Mouse (Mus musculus): ENCODE results near the gene Gm45717. TPM values are rescaled to one million over a fixed set of nuclear protein-coding genes. Genes with fewer than 3 reads are reported as not detected.
"Not testable (repeated sequence)": the region's sequence is repeated elsewhere in the genome, so short reads cannot be mapped to it uniquely, and the experiment has no call there.

Gene Gm45717
- total and polyA plus RNA-seq, 3 experiments, result not detected

DNA sequence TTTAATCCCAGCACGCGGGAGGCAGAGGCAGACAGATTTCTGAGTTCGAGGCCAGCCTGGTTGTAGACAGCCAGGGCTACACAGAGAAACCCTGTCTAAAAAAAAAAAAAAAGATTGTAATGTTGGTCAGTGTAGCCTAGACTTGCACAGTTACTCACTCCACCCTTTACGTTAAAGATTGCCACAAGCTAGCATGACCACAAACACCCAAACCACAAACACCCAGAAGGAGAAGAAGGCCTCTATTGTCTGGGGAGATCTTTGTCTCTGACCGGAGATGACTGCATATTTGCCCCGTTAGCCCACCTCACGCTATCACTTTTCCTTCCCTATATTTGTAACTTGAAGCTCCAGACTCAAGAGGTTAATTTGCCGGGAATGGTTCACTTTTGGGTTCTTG, 26.0 kb upstream of the Gm45717 start:
- no peak for DNase-seq
- H3K4me3 ChIP-seq, result no peak overlapping the region
- no peak for TF ChIP-seq POLR2A (IDR thresholded peaks at IDR 0.05; ENCODE audit: insufficient read depth, low read depth, low read length)
- TF ChIP-seq EP300 (IDR thresholded peaks at IDR 0.05; ENCODE audit: insufficient read depth, low read depth, low read length), result no peak
- no peak for TF ChIP-seq CTCF (IDR thresholded peaks at IDR 0.05)
- intact Hi-C loops (cut with DNase I), result no loop called here
- no peaks in the 10 kb centered on the region for H3K4me1 ChIP-seq (ENCODE audit: control insufficient read depth, insufficient read depth, low read length)
- H3K79me2 ChIP-seq (replicated peaks; ENCODE audit: control insufficient read depth, insufficient read depth, low read length), result no peaks in the 10 kb centered on the region
- no peak overlapping the region for H3K9ac ChIP-seq (ENCODE audit: low read depth, low read length)
- H3K36me3 ChIP-seq (ENCODE audit: control insufficient read depth, insufficient read depth, low read length), result no peaks in the 10 kb centered on the region
- H3K27ac ChIP-seq, result no peak overlapping the region
- no peaks in the 10 kb centered on the region for H3K27me3 ChIP-seq (ENCODE audit: control insufficient read depth, insufficient read depth, low read length)
- WGBS, result 80% methylated on average over 8 of the region's 8 CpGs

DNA sequence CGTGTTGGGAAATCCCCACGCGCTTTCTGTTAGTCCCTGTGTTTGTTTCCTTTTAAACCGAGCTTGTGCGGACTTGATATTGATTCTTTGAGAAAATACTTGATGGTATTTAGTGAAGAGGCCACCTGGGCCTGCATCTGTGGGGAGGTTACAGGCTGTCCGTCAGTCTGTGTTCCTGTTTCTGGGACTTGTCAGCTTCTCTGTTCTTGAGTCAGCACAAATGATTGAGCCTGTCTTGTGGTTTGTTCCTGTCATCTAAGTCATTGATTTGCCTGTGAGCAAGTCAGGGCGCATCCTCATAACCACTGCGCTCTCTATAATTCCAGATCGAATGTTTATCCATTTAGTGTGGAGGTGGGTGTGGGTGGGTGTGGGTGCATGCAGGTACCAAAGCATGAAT, 21.0 kb upstream of the Gm45717 start:
- intact Hi-C loops (cut with DNase I); H3K9ac ChIP-seq (ENCODE audit: low read depth, low read length); H3K27me3 ChIP-seq (ENCODE audit: control insufficient read depth, insufficient read depth, low read length); H3K79me2 ChIP-seq (replicated peaks; ENCODE audit: control insufficient read depth, insufficient read depth, low read length); H3K4me1 ChIP-seq (ENCODE audit: control insufficient read depth, insufficient read depth, low read length); DNase-seq; H3K27ac ChIP-seq; H3K4me3 ChIP-seq; H3K36me3 ChIP-seq (ENCODE audit: control insufficient read depth, insufficient read depth, low read length): not testable (repeated sequence)
- WGBS, result 91% methylated on average over 9 of the region's 9 CpGs

DNA sequence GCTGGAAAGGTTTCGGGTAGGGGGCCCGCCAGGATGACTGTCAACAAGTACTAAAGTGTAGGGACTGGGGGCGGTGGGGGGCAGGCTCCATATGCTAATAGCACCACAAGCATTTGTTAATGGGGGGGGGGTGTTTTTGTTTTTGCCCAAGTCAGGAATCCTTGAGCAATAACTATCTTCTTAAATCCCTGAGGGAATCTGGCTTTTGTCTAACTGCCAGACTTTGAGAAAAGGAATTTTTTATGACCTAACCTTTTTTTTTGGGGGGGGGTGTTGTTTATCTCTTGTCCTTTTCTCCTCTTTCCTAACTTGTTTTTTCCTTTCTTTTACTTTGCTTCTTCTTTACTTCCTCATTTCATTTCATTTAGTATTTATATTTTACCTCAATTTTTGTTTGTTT, 19.7 kb upstream of the Gm45717 start:
- H3K79me2 ChIP-seq (replicated peaks; ENCODE audit: control insufficient read depth, insufficient read depth, low read length), result no peaks in the 10 kb centered on the region
- no peak overlapping the region for H3K4me3 ChIP-seq
- H3K9ac ChIP-seq (ENCODE audit: low read depth, low read length), result no peak overlapping the region
- DNase-seq, result no peak
- no peak for TF ChIP-seq POLR2A (IDR thresholded peaks at IDR 0.05; ENCODE audit: insufficient read depth, low read depth, low read length)
- no peak for TF ChIP-seq CTCF (IDR thresholded peaks at IDR 0.05)
- no peak for TF ChIP-seq EP300 (IDR thresholded peaks at IDR 0.05; ENCODE audit: insufficient read depth, low read depth, low read length)
- intact Hi-C loops (cut with DNase I), result no loop called here
- H3K27me3 ChIP-seq (ENCODE audit: control insufficient read depth, insufficient read depth, low read length), result no peaks in the 10 kb centered on the region
- 43% methylated on average over 3 of the region's 3 CpGs for WGBS
- H3K27ac ChIP-seq, result no peak overlapping the region
- no peaks in the 10 kb centered on the region for H3K36me3 ChIP-seq (ENCODE audit: control insufficient read depth, insufficient read depth, low read length)
- H3K4me1 ChIP-seq (ENCODE audit: control insufficient read depth, insufficient read depth, low read length), result peaks cover 7% of the 10 kb centered on the region

DNA sequence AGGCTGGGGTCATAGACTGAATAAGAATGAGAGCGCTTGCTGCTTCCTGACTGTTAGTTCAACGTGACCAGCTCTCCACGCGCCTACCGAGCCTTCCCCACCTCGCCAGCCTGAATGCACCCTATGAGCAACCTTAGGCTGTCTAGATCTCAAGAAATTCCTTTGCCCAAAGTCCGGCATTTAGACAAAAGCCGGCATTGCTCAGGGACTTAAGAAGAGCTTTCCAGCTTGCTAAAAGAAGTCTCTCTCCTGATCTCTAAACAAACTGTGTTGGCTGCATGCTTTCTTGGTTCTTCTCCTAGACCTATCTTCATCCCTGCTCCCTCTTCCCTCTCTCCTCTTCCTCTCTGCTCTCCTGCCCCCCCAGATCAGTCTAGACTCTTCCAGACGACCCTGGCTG, 19.2 kb upstream of the Gm45717 start:
- Histone ChIP-seq H3K4me1 (ENCODE audit: control insufficient read depth, insufficient read depth, low read length) (peaks cover 7% of the 10 kb centered on the region), H3K36me3 (ENCODE audit: control insufficient read depth, insufficient read depth, low read length) (no peaks in the 10 kb centered on the region), H3K79me2 (replicated peaks; ENCODE audit: control insufficient read depth, insufficient read depth, low read length) (no peaks in the 10 kb centered on the region), H3K27ac (peak overlapping the region; percentile 6), H3K4me3 (no peak overlapping the region), H3K9ac (ENCODE audit: low read depth, low read length) (no peak overlapping the region), H3K27me3 (ENCODE audit: control insufficient read depth, insufficient read depth, low read length) (no peaks in the 10 kb centered on the region)
- no peak for TF ChIP-seq CTCF (IDR thresholded peaks at IDR 0.05)
- TF ChIP-seq POLR2A (IDR thresholded peaks at IDR 0.05; ENCODE audit: insufficient read depth, low read depth, low read length), result no peak
- no peak for TF ChIP-seq EP300 (IDR thresholded peaks at IDR 0.05; ENCODE audit: insufficient read depth, low read depth, low read length)
- intact Hi-C loops (cut with DNase I), result loop anchor here (5.0 kb wide), 1 partner anchor 32 kb away; no protein-coding TSS in a partner anchor
- 13% methylated on average over 9 of the region's 9 CpGs for WGBS
- peak in 1 of 2 experiments; percentile 24 for DNase-seq

DNA sequence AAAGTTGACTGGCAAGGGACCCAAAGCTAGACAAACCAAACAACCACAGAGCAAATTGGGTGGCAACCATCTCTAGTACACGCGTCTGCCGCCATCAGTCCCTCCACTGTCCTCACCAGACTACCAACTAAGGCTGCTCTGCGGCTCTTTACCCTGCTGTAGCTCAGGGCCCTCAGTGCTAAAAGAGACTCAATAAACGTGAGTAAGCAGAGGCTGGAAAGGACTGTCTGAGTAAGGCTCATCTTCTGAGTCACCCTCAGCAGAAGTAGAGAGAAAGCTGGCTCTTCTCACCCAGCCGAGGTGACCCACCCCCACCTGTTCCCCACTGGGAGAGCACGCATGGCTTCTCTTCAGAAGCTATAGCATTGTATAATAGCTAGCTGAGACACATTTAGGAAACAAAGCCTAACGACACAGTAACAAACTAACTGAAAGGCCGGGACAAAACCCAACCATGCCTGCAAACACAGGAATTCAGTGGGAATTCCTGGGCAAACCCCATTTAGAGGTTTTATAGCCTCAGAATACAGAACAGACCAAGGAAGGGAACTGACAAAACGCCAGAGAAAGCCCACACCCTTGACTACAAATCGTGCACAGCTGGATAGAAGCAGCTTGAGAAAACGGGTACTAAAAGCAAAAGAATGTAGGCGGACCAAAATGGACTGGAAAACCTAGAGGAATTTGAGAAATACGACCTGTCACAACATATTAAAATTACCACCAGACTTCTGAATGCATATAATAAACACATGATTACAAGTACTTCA, 17.8 kb upstream of the Gm45717 start:
- no peak overlapping the region for H3K4me3 ChIP-seq
- WGBS, result 68% methylated on average over 14 of the region's 14 CpGs
- TF ChIP-seq EP300 (IDR thresholded peaks at IDR 0.05; ENCODE audit: insufficient read depth, low read depth, low read length) (no peak), POLR2A (IDR thresholded peaks at IDR 0.05; ENCODE audit: insufficient read depth, low read depth, low read length) (no peak), CTCF (IDR thresholded peaks at IDR 0.05) (no peak)
- intact Hi-C loops (cut with DNase I), result loop anchor here (5.0 kb wide), 1 partner anchor 34 kb away; no protein-coding TSS in a partner anchor
- H3K27ac ChIP-seq, result no peak overlapping the region
- H3K27me3 ChIP-seq (ENCODE audit: control insufficient read depth, insufficient read depth, low read length), result no peaks in the 10 kb centered on the region
- no peaks in the 10 kb centered on the region for H3K79me2 ChIP-seq (replicated peaks; ENCODE audit: control insufficient read depth, insufficient read depth, low read length)
- no peak for DNase-seq
- H3K36me3 ChIP-seq (ENCODE audit: control insufficient read depth, insufficient read depth, low read length), result no peaks in the 10 kb centered on the region
- no peak overlapping the region for H3K9ac ChIP-seq (ENCODE audit: low read depth, low read length)
- peaks cover 7% of the 10 kb centered on the region for H3K4me1 ChIP-seq (ENCODE audit: control insufficient read depth, insufficient read depth, low read length)

DNA sequence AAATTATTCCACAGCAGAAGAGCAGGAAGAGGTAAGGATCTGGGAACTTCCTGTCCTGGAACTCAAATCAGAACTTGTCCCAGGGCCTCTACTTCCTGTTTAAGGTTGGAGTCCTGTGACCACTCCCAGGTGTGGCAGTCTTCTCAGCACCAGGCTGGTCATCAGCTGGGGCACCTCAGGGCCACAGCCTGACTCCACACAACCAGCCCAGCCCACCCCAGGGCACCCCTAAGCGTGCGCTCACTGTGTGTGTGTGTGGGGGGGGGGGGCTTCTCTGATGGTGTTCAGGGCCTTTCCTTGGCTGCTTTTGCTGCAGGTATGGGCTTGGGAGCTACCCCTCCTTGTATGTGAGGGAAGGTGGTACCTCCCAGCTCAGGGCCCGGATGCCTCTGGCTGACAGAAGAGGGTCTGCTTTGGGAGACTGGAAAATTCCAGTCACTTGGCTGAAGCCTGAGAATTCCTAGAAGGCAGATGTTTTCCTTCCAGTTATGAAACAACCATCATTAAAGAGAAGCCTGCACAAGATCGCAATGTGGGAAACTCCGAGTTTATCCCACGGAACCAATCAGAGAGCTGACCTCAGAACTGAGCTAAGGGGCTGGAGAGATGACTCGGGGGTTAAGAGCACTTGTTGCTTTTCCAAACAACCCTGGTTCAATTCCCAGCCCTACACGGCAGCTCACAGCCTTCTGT, 15.9 kb upstream of the Gm45717 start:
- Histone ChIP-seq H3K4me1 (ENCODE audit: control insufficient read depth, insufficient read depth, low read length) (peaks cover 7% of the 10 kb centered on the region), H3K9ac (ENCODE audit: low read depth, low read length) (peak overlapping the region; percentile 18; the same call in 1 of the 2 replicates), H3K36me3 (ENCODE audit: control insufficient read depth, insufficient read depth, low read length) (no peaks in the 10 kb centered on the region), H3K27ac (peak overlapping the region; percentile 76), H3K4me3 (no peak overlapping the region), H3K27me3 (ENCODE audit: control insufficient read depth, insufficient read depth, low read length) (no peaks in the 10 kb centered on the region), H3K79me2 (replicated peaks; ENCODE audit: control insufficient read depth, insufficient read depth, low read length) (no peaks in the 10 kb centered on the region)
- TF ChIP-seq CTCF (IDR thresholded peaks at IDR 0.05) (no peak), POLR2A (IDR thresholded peaks at IDR 0.05; ENCODE audit: insufficient read depth, low read depth, low read length) (no peak), EP300 (IDR thresholded peaks at IDR 0.05; ENCODE audit: insufficient read depth, low read depth, low read length) (0 out of 2 replicates have a peak, but pooled peaks have one; percentile 28)
- WGBS, result 40% methylated on average over 8 of the region's 8 CpGs
- peak; percentile 52 to 63 for DNase-seq
- intact Hi-C loops (cut with DNase I), result loop anchor here (2.0 to 5.0 kb wide), 2 partner anchors 31 to 36 kb away; partner anchors contain the start of gene Pgghg
